18 mouse cellular contexts compared by ENCODE assay signal in genomic region chr12:86146246-86146645, GRCm38 (mm10).
"Had no signal": no experiment of that assay in that cellular context is flagged by ENCODE, and none has a peak within 500 bp of the region (broad histone marks: within the 10 kb centered on the region; RNA-seq: fewer than 3 reads in every experiment).

No protein-coding gene starts in this region.

- H3K36me3 ChIP-seq: liver, embryonic 15.5 days; midbrain, embryonic 12.5 days; neural tube, embryonic 12.5 days had no signal

- H3K9me3 ChIP-seq: liver, embryonic 15.5 days; midbrain, embryonic 10.5 days; midbrain, embryonic 12.5 days had no signal

- H3K4me3 ChIP-seq: liver, embryonic 15.5 days; midbrain, embryonic 10.5 days; midbrain, embryonic 12.5 days; neural tube, embryonic 12.5 days had no signal

- DNase-seq: liver, postnatal 0 days; lung, embryonic 14.5 days; lung, postnatal 10 days; lung, postnatal 4 days; midbrain, embryonic 14.5 days; retina, postnatal 1 day; right cerebral cortex, adult 18-20 months; right cerebral cortex, postnatal 25 days; right cerebral cortex, postnatal 4 days; spleen, adult 18-20 months; thymus, adult 18-20 months; thymus, postnatal 14 days; thymus, postnatal 36 days had no signal

- H3K9ac ChIP-seq: liver, embryonic 15.5 days; liver, postnatal 0 days; lung, embryonic 14.5 days; midbrain, embryonic 12.5 days; neural tube, embryonic 12.5 days had no signal

- H3K4me1 ChIP-seq: liver, embryonic 15.5 days; midbrain, embryonic 10.5 days; midbrain, embryonic 12.5 days; neural tube, embryonic 12.5 days had no signal

- H3K4me2 ChIP-seq: liver, embryonic 15.5 days; lung, embryonic 14.5 days; midbrain, embryonic 12.5 days; neural tube, embryonic 12.5 days had no signal

- H3K27me3 ChIP-seq: liver, embryonic 15.5 days; midbrain, embryonic 12.5 days; neural tube, embryonic 12.5 days had no signal

- H3K27ac ChIP-seq: liver, embryonic 15.5 days; midbrain, embryonic 10.5 days; midbrain, embryonic 12.5 days; neural tube, embryonic 12.5 days had no signal

- ATAC-seq: liver, postnatal 0 days; midbrain, embryonic 16.5 days had no signal
